In the genomic region with DNA sequence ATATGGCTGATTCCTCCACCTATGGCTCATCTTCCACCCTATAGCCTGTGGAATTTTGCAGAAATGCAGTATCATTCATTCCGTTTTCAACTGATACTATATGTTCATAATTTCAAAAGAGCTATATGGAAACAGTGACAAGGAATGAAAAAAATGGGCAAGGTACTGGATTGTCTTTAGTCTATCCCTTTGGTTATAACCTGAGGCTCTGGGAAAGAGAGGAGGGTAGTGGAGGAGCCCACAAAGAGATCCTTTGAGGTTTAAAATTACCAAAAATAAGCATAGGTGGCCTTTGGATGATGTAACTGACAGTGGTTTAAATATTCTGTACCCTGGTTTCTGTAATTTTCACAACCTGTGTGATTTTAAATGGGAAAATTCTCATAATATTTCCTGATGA, we compare ENCODE assay signal across 8 mouse cellular contexts. TPM values are rescaled to one million over a fixed set of nuclear protein-coding genes. Genes with fewer than 3 reads are reported as not detected.
DNase-seq lines count a peak whose midpoint lies in the region; ATAC-seq and TF ChIP-seq lines count a peak whose summit lies in the region.

No protein-coding gene starts in this region.

- H3K79me2 ChIP-seq in heart, adult 2 months (replicated peaks; ENCODE audit: control insufficient read depth, insufficient read depth, low read length) = no peaks in the 10 kb centered on the region

- 25% methylated on average over 1 of the region's 1 CpGs for WGBS in heart, embryonic 12.5 days
- 19% methylated on average over 1 of the region's 1 CpGs for WGBS in heart, adult 2 months
- 36% methylated on average over 1 of the region's 1 CpGs for WGBS in forebrain, postnatal 0 days
- 18% methylated on average over 1 of the region's 1 CpGs for WGBS in midbrain, embryonic 10.5 days

- no peaks in the 10 kb centered on the region for H3K36me3 ChIP-seq in heart, embryonic 12.5 days
- no peaks in the 10 kb centered on the region for H3K36me3 ChIP-seq in heart, adult 2 months (ENCODE audit: control insufficient read depth, insufficient read depth, low read length)
- no peaks in the 10 kb centered on the region for H3K36me3 ChIP-seq in E14TG2a.4 (ENCODE audit: insufficient read depth, low read length)
- no peaks in the 10 kb centered on the region for H3K36me3 ChIP-seq in forebrain, postnatal 0 days (ENCODE audit: insufficient read depth)
- H3K36me3 ChIP-seq in midbrain, embryonic 10.5 days = no peaks in the 10 kb centered on the region

- TF ChIP-seq CTCF in heart, adult 2 months (IDR thresholded peaks at IDR 0.05) = no peak
- no peak for TF ChIP-seq CTCF in E14TG2a.4 (conservative IDR thresholded peaks at IDR 0.05; ENCODE audit: low read length)
- no peak for TF ChIP-seq CTCF in forebrain, postnatal 0 days (IDR thresholded peaks at IDR 0.05; ENCODE audit: low read depth)

- no peaks in the 10 kb centered on the region for H3K4me1 ChIP-seq in heart, embryonic 12.5 days (replicated peaks)
- H3K4me1 ChIP-seq in heart, adult 2 months (ENCODE audit: control insufficient read depth, insufficient read depth, low read length) = no peaks in the 10 kb centered on the region
- no peaks in the 10 kb centered on the region for H3K4me1 ChIP-seq in E14TG2a.4 (replicated peaks; ENCODE audit: low read depth, low read length)
- H3K4me1 ChIP-seq in forebrain, postnatal 0 days (ENCODE audit: insufficient read depth) = no peaks in the 10 kb centered on the region
- no peaks in the 10 kb centered on the region for H3K4me1 ChIP-seq in midbrain, embryonic 10.5 days

- peaks cover 18% of the 10 kb centered on the region for H3K27me3 ChIP-seq in heart, embryonic 12.5 days (replicated peaks)
- H3K27me3 ChIP-seq in heart, adult 2 months (ENCODE audit: control insufficient read depth, insufficient read depth, low read length) = 0 out of 2 replicates have a peak, but pooled peaks cover 2% of the 10 kb centered on the region
- peaks cover 13% of the 10 kb centered on the region for H3K27me3 ChIP-seq in E14TG2a.4 (ENCODE audit: insufficient read depth, low read length)
- H3K27me3 ChIP-seq in forebrain, postnatal 0 days (ENCODE audit: insufficient read depth, low read length) = no peaks in the 10 kb centered on the region; the same call in 1 of the 2 replicates
- peaks cover 59% of the 10 kb centered on the region for H3K27me3 ChIP-seq in midbrain, embryonic 10.5 days (ENCODE audit: low read depth, poor library complexity, severe bottlenecking)

- no peak overlapping the region for H3K27ac ChIP-seq in heart, embryonic 12.5 days (ENCODE audit: poor library complexity, severe bottlenecking)
- H3K27ac ChIP-seq in heart, adult 2 months = no peak overlapping the region
- H3K27ac ChIP-seq in forebrain, postnatal 0 days (ENCODE audit: low read depth, low read length) = peak overlapping the region; percentile 88
- H3K27ac ChIP-seq in midbrain, embryonic 10.5 days (replicated peaks) = no peak overlapping the region

- DNase-seq in heart, adult 2 months = no peak
- DNase-seq in forebrain, postnatal 0 days = no peak
- no peak for DNase-seq in midbrain, embryonic 10.5 days (ENCODE audit: low spot score)
- DNase-seq in adrenal gland, postnatal 4 days (ENCODE audit: low spot score in 2 of 2) = no peak
- DNase-seq in right cerebral cortex, postnatal 4 days = no peak
- no peak for DNase-seq in left cerebral cortex, postnatal 4 days

- no peak for ATAC-seq in heart, embryonic 12.5 days (ENCODE audit: insufficient number of reproducible peaks, low FRiP score)
- ATAC-seq in forebrain, postnatal 0 days = peak; percentile 36

- H3K4me2 ChIP-seq in heart, embryonic 12.5 days = peak overlapping the region; percentile 72
- peak overlapping the region; percentile 41 for H3K4me2 ChIP-seq in forebrain, postnatal 0 days (ENCODE audit: low read depth)

- H3K9ac ChIP-seq in heart, embryonic 12.5 days = no peak overlapping the region
- no peak overlapping the region for H3K9ac ChIP-seq in heart, adult 2 months (ENCODE audit: low read depth, low read length)
- H3K9ac ChIP-seq in forebrain, postnatal 0 days = 0 out of 2 replicates have a peak overlapping the region, but pooled peaks have one; percentile 22

- intact Hi-C loops in heart, adult 2 months (cut with DNase I) = no loop called here
- intact Hi-C loops in left cerebral cortex, postnatal 4 days (cut with DNase I) = loop anchor here (10.0 kb wide), 1 partner anchor 232 kb away; no protein-coding TSS in a partner anchor

- no peaks in the 10 kb centered on the region for H3K9me3 ChIP-seq in heart, embryonic 12.5 days (replicated peaks)
- peaks cover 2% of the 10 kb centered on the region; the same call in 1 of the 2 replicates for H3K9me3 ChIP-seq in E14TG2a.4 (ENCODE audit: low read length)
- no peaks in the 10 kb centered on the region for H3K9me3 ChIP-seq in forebrain, postnatal 0 days (ENCODE audit: low read length)
- no peaks in the 10 kb centered on the region for H3K9me3 ChIP-seq in midbrain, embryonic 10.5 days (replicated peaks)

- no peak for TF ChIP-seq EP300 in heart, adult 2 months (IDR thresholded peaks at IDR 0.05; ENCODE audit: insufficient read depth, low read depth, low read length)

- no peak for TF ChIP-seq POLR2A in heart, adult 2 months (IDR thresholded peaks at IDR 0.05; ENCODE audit: insufficient read depth, low read depth, low read length)

- H3K4me3 ChIP-seq in heart, embryonic 12.5 days = peak overlapping the region; percentile 52
- no peak overlapping the region for H3K4me3 ChIP-seq in heart, adult 2 months
- H3K4me3 ChIP-seq in E14TG2a.4 (replicated peaks; ENCODE audit: low read length) = peak overlapping the region; percentile 65; the same call in 1 of the 2 replicates
- H3K4me3 ChIP-seq in forebrain, postnatal 0 days (ENCODE audit: low read depth, low read length) = peak overlapping the region; percentile 53
- peak overlapping the region; percentile 57 for H3K4me3 ChIP-seq in midbrain, embryonic 10.5 days

RNA-seq across cellular contexts. Expression of a gene that starts 0.4 kb away (rescaled TPM):
- polyA plus RNA-seq in heart, embryonic 12.5 days (2016; fragmentation: Nextera tagmentation; extraction: Ambion mirVana) = 1.3 and 1.6 TPM in 2 replicates
- total RNA-seq in heart, adult 2 months (2021) = not detected
- polyA plus RNA-seq in heart, adult 2 months (2012; rRNA removed) = not detected in 2 replicates
- 33.1 and 49.5 TPM in 2 replicates for total RNA-seq in forebrain, postnatal 0 days (2014; rRNA removed)
- 36.8 and 60.1 TPM in 2 replicates for polyA plus RNA-seq in forebrain, postnatal 0 days (2015; fragmentation: Nextera tagmentation; extraction: Ambion mirVana)
- polyA plus RNA-seq in midbrain, embryonic 10.5 days (2016; fragmentation: Nextera tagmentation; extraction: Ambion mirVana) = 7.4 and 13.3 TPM in 2 replicates
- total RNA-seq in adrenal gland, postnatal 4 days (2021) = 1 to 10 TPM; 2.1 to 2.5 TPM
- total RNA-seq in left cerebral cortex, postnatal 4 days (2021) = 10 to 100 TPM; 45.5 to 49.3 TPM
